Mouse (Mus musculus) forelimb bud, embryonic 11.5 days (tissue): ENCODE measurements at regions not wholly inside any gene's neighbourhood (a gene's known extent, or its start where the extent isn't known, plus 50 kb on each side); places are given as distances from the start of the nearest gene placed in this dataset.
A peak's percentile ranks its signal among the peaks of the same experiment; 100 is the strongest.

Experiments
- DNase-seq: peaks from one replicate; pipeline ENCODE4 v3.0.0-alpha.2; 2012; ENCODE audit warnings: low read depth, low spot score

DNA sequence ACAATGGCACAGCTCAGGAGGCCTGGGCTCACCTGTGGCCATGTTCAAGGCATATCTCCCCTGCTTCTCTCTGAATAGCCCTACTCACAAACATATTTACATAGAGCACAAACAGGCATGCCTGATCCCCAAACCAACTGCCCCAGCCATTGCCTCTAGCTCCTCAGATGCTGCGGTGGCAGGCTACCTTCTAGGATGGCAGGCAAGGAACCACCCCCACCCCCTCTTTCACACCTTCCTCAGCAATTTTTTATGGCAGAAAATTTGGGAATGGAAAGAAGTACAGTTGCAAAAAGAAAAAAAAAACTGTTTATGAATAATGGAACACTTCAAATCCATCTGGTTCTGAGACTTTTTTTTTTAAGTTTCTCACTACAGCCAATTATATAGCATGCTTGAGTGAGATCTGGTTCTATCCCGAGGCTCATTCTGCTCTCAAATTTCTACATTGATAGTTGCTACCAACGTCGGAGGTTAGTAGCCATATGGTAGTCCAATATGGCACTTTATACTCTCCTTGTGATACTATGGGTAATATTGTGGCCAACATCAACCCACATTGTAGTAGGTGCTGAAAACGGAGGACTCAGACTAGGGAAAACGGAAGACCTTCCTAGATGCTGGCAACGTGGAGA, 136.8 kb upstream of the Gm10295 start:
- no peak for DNase-seq

DNA sequence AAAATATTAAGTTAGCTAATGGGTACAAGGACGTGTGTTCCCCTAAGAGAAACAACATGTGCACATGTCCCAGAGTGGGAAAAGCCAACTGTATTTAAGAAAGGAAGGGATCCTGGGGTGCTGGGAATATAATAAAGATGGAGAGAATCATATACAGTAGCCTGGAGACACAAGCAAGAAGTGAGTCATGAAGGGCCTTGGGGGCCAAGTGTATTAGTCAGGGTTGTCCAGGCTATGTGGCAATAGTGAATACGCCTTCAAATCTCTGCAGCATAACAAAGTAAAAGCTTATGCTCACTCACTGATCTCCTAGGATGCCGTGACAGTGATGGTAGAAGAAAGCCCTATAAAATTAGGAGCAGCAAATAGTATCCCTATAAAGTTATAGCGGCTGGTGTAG, 124.1 kb upstream of the Gm10295 start:
- no peak for DNase-seq

DNA sequence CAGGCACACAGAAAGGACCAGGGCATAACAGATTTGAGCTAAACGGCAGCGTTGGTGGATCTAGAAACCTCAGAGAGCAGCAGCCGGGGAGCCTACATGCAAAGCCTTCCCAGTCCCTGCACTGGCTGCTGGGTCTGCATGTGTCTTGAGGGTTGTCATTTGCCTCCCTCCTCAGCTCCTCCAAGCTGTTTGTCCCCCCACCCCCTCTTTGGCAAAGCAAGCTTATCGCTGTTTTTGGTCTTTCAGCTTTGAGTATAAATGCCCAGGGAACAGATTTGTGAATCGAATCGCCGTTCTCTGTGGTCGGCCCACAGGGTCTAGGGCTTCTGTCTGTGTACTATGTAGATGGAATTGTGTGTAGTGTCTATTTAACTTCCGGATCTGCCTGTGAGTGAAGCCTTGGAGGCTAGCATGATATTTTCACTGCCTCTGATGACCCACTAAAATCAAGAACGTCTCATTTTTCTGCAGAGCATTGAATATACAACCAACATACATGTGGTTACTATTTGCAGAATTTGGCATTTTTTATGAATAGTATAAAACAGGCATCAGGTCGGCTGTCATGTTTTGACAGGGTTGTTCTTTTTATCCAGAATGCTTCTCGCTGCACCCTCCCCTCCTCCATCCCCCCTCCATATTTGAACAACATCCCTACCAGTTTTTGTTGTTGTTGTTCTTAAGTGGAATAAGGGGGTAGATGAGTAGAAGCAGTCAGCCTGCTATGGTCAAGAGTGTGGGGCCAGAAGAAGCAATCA, 121.3 kb upstream of the Gm10295 start:
- DNase-seq = no peak

DNA sequence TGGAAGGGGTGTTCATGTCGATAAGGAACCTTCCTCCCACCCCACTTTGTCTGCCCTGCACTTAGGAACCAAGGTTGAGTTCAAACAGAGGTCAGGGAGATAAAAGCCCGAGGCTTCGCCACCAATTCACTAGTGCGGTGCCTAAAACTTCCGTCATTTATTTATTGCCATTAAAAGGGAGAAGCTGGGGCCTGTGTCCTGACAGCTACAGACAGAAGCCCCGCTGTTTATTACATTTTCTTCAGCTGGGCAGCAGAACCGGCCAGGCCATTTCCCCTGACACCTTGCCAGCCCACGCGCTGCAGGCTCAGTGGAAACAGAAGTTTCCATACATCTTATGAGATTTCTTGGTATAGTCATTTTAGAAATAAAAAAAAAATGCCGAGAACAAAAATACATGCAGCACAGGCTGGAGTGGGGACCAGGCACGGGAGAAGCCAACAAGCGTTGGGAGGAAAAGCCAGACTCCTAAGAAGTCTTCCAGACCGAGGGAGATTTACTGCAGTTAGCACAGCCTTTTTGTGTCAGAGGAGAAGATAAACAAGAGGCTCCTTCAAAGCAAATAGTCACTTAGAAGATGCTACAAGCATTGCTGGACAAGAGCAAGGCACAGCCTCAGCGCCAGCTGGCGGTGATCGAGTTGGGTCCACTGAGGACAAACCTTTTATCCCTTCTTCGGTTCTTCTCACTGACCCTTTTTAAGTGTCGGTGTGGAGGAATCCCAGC, 120.5 kb upstream of the Gm10295 start:
- DNase-seq = peak; percentile 49

DNA sequence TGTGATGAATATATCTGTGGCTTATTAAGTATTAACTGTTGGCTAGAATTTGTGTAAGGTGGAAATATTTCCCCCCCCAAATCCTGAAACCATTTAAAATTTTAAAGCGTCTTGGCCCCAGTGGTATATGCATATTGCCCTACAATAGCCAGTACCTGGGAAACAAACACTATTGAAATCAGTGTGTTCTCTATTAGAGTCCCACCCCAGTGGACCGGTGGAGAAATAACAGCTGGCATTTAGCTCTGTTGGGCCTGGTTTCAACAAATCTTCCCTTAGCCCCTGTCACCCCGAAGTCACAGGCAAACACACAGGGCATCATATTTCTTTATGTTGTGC, 120.0 kb upstream of the Gm10295 start:
- DNase-seq = no peak

DNA sequence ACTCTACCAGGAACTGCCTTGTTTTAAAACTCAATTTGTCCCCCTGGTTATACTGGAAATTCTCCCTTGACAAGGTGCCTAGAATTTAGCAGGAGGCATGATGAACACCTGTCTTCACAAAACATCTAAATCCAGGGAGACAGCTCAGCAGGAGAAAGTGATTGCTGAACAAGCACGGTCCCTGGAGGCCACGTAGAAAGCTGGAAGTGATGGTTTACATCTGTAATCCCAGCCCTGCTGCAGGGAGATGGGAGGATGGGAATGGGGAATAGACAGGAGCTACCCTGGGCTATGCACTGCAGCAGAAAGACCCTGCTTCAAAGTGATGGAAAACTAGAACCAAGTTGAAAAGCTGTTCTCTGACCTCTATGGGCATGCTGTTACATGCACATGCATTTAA, 119.1 kb upstream of the Gm10295 start:
- no peak for DNase-seq

DNA sequence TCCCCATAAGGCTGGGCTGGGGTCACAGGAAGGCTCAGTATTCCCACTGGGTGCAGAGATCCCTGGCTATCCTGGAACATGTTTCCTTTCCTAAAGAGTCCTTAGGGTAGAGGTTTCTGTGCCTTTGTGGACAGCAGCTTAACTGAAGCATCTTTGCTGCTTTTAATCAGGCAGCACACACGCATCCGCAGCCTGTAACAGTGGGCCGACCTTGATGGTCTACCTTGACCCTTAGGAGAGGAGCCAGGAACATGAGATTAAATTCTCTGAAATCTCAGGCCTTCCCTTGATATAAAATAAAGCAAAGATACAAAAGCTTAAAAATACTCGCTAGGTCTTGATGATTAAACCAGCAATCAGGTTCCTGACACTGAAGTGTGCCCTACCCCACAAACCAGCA, 118.7 kb upstream of the Gm10295 start:
- no peak for DNase-seq

DNA sequence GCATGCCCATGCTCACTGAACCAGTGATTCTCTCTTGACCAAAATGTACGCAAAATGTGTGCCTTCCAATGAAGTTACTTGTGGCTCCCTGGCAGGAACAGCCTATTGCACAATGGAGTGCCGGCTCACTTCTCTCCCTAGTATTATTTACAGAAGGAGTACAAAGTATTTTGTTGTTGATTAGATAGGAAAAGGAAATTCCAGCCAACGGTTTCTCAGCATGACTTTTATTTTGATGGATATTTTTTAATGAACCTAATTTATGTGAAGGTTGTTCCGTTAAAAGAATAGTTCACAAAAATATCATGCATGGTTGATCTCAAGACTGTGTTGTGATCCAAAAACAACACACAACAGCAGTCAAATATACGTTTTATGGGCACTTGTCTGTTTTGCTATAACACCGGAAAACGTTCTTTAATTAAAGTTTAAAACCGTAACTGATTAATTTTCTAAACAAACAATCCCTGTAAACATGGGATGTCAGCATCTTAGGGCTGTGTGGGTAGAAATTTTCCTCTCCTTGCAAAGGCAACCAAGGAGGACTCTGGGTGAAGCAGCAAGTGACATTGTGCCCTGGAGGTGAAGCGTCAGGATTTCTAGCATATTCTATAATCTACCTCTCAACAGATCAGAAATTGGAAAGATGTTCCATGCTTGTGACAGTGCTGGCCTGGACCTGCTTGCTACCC, 116.3 kb upstream of the Gm10295 start:
- DNase-seq = no peak

DNA sequence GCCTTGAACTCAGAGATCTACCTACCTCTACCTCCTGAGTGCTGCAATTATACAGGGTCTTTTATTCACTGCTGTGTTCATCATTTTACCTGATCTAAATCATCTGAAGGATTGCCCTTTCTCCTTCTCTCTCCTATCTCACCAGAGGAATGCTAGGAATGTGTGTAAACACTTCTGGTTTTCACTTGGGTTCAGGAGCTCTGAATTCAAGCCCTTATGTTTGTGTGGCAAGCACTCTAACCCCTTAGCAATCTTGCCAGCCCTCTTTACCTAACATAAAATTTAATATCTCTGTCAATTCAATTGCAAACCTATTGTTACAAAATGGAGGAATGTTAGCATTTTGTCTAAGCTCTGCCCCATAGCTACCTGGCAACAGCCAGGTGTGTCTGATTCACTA, 112.8 kb upstream of the Gm10295 start:
- no peak for DNase-seq

DNA sequence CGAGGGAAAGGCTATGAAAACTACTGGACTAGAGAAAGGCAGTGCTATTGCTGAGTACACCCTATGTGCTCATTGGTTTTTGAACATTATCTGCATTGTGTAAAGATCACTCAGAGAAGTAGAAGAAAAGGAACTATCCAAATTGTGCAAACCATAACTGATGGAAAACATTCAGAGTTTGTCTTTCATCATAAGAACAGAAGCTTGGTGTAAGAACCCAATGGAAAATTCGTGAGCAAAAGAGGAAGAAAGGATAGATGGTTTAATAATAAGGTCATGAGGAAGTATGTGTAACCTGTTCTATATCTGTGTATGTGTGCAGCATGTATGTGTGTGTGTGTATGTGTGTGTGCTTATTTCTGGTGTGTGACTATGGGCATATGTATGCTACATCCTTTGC, 112.3 kb upstream of the Gm10295 start:
- no peak for DNase-seq

DNA sequence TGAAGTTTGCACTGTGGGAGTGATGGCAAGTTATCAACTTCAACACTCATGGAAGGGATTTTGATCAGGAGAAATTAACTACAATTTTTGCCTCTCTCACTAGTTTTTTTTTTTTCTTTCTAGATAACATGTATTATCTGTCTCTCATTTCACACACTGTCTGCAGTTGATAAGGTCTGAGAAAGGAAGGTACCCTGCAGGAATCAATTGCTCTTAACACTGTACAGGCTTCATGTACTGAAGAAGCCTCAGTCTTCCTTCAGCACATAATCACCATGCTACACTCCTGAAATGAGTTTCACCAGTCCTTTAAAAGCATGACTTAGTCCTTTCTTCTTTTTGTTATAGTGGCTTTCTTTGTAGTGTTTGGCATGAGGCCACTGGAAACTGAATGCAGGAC, 108.5 kb upstream of the Gm10295 start:
- DNase-seq = no peak

DNA sequence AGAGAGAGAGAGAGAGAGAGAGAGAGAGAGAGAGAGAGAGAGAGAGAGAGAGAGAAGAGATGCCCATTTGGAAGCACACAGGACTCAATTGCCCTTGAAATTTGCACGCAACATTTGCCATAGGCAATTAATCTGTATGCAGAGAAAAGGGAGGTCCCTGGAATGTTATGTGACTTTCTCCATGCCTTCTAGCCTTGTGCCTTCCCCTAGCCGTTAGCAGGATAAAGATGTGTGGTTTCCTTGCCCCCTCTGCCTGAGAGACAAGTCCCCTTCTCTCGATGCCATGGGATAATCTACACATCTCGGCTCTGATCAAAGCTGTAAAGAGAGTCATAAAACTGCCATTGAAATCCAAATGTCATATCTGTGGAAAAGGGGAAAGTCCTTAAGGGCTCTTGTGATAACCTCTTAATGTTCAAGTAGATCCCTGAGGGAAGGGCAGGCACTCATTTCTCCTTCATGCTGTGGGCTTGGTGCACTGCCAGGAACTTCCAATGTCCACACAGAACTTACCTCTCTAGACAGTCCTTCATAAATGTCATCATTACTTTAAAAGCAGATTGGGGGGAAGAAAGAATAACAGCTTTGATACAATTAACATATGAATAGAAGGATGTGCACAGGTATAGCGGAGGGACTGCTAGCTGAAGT, 106.9 kb upstream of the Gm10295 start:
- no peak for DNase-seq

DNA sequence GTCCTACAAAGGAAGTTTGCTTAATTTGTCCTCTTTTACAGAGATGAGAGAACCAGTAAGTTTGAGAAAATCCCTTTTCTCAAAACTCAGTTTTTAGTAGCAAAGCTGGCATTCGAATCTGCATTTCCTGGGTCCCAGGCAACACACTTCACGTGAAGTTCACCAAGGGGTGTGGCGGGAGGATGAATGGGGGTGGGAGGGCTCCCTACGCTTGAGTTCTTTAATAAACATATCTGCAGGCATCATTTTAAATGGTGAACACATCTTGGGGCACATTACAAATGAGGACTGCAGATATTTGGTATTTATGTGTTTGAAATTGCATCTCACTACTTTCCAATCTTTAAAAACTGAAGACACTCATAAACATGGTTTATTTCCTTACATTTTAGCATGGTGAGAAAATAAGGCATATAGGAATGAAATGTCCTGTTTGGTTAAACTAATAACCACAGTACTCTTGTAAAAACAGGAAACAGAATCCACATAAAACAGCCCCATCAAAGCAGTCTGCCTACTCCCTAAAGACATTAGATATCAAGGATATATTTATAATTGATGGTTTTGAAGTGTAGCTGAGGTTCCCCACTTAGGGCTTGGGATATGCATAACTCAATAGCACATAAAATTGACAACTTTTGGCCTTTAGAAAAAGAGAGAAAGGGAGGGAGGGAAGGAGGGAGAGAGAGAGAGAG, 106.3 kb upstream of the Gm10295 start:
- DNase-seq = no peak

DNA sequence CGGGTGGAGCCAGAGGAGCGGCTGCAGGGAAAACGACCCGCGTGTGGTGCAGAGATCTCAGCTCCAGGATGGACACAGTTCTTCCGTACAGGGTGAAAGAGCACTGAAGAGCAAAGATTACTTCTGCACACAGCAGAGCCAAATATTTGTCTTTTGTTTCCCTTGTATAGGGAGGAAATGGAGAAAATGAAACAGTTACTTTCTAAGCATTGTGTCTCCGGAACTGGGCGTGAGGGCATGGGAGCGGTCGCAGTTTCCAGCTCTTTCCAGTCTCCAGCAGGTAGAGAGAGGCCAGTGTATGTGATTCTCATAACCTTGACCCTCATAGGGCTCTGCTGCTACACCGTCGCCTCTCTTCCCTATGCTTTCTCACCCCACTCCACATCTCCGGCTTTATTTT, 105.1 kb upstream of the Gm10295 start:
- no peak for DNase-seq

DNA sequence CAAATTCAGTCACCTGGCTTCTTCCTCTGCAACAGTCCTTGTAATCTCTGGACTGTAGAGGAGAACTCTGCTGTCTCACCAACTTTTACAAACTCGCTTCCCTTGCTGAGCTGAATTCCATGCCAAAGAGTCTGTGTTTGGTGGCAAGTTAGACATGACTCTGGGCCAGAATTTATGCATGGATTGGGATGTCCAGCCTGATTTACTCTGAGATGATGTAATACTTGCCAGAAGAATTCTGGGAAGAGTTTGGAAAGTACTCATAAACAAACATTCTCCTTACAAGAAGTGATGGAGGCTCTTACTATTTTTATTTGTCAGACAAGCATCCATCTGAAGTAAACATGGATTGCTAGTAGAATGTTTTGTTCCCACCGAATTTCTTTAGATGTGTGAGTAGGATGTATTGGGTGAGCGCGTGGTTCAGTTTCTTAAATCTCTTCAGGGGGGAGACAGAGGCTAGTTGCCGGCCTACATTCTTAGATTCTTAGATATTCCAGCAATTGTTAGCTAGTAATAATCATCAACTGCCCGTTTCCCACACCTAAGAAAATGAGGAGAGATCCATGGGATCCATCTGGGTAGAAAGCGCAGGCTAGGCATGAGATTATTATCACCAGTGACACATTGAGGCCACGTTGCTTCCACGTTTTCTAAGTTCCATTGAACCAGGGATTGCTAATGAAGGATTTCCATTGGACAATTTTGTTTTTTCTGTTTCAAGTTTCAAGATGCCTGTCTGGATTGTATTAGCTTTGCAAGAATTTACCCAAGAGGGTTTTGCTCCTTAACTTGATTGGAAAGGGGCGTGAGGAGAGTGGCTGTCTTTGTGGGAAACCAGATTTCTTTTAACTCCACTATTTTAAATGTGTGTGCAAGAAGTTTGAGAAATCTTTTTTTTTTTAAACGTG, 89.3 kb upstream of the Gm10295 start:
- no peak for DNase-seq

DNA sequence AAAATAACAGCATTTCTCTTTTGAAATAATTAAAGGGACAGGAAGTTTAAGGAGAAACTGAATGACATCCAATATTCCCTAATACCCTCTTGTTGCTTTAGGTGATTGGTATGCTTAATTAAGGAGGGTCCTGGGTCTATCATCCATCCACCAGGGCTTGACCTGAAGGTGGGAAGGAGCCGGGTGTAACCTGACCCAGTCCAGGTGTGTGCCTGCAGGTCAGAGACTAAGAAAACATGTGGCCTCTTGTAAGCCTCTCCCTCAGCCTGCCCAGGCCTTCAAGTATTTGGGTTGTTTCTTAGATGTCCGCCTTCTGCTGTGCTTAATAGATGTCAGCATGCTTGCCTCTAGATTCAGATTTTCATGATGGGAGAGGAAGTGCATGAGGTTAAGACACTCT, 74.7 kb upstream of the Gm10295 start:
- DNase-seq = peak; percentile 43

DNA sequence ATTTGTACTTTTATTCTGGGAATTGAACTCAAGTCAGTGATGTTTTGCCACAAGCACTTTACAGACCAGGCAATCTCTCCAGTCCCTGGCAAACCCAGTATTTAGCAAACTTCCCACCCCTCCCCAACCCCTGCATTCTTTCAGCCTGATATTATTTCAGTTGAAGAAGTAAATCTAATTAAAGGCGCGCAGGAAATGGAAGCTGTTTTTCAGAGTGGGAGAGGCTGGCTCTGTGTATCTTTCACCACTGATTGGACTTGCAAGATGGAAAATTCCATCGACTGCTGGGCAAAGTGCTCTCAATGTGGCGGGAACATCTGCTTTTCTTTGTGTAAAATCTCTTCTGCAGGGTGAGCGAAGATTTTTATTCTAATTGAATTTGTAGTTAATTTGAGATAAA, 68.0 kb upstream of the Gm10295 start:
- no peak for DNase-seq

DNA sequence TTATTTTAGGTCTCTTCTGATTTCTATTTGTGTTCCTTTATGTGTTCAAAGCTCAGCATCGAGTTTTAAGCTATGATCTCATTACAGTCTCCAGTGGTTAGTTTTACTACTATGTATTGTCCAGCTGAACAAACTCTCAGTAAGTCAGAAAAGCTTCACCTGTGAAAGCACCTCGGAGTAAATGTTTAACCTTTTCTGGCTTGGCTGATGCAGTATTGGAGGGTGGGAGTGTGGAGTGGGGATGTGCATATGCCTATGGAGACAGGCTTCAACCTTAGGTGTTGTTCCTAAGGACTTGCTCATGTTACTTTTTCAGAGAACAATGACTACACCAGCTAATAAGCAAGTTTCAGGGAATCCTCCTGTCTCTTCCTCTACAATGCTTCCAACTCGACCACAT, 67.6 kb upstream of the Gm10295 start:
- no peak for DNase-seq

DNA sequence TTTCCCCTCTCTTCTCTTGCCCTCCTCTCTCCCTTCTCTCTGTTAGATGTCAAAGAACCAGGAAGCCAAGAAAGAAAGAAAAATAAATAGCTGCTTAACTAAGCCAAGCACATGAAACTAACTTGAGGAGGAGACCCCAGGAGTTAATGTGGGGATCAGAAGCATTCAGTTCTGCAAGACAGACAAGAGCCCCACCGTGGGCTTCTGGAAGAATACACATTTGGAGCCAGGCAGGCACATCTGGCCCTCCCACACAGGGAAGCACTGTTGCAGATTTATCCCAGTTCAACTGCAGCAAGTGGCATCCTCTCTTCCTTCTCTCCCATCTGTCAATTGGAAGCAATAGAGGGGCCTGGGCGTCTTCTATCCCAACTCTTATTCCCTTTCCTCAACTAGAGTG, 63.5 kb upstream of the Gm10295 start:
- DNase-seq = no peak

DNA sequence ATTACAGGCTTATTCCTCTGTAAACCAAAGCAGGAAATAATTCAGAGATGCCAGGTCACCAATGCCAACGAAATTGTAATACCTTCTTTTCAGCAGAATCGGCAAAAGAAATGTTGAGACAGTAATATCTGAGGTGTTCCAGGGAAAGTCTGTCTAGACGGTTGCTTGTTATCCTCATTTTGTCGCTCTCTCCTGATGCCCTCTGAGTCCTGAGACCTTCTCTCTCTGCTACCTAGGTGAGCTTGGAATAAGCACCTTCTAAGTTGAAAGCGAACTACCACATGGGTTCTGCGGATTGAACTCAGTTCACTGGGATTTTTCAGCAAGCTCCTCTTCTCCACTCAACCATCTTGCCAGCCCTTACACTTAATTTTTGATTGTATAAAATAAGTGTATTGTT, 61.8 kb upstream of the Gm10295 start:
- DNase-seq = no peak
